Mouse (Mus musculus) urinary bladder, postnatal 4 days (tissue): ENCODE results near the gene Cep68.

Experiments
- DNase-seq, 2 experiments: peaks; one replicate each; pipeline ENCODE4 v3.0.0; 2021 to 2022; ENCODE audit warnings: low spot score in 2 of 2

Gene Cep68

GRCm38 (mm10) chr11:20204870-20205446, 44.3 kb downstream of the Cep68 start:
- no peak for DNase-seq

- no peak for DNase-seq
Observed at GRCm38 (mm10) chr11:20204321-20204720, 44.9 kb downstream of the Cep68 start.

GRCm38 (mm10) chr11:20202299-20203011, 46.8 kb downstream of the Cep68 start:
- DNase-seq = no peak

- DNase-seq = peak; percentile 62 to 71
Observed at GRCm38 (mm10) chr11:20201661-20202101, 47.5 kb downstream of the Cep68 start.

GRCm38 (mm10) chr11:20200713-20201575, 48.3 kb downstream of the Cep68 start, which contains the start of gene Rab1a:
TSS of gene Rab1a (plus strand) at chr11:20201432.
- peak; percentile 100 for DNase-seq

- DNase-seq = no peak
Observed at GRCm38 (mm10) chr11:20193100-20193736, 56.0 kb downstream of the Cep68 start.

GRCm38 (mm10) chr11:20187271-20187670, 62.0 kb downstream of the Cep68 start:
- DNase-seq = no peak
